Mouse (Mus musculus): ENCODE measurements at regions not wholly inside any gene's neighbourhood (a gene's known extent, or its start where the extent isn't known, plus 50 kb on each side); places are given as distances from the start of the nearest gene placed in this dataset.

- WGBS = 66% methylated on average over 5 of the region's 5 CpGs
- Histone ChIP-seq H3K9ac (replicated peaks; ENCODE audit: low read length) (no peak overlapping the region), H3K9me3 (replicated peaks; ENCODE audit: control insufficient read depth, low read length) (no peaks in the 10 kb centered on the region), H3K4me1 (ENCODE audit: control insufficient read depth, insufficient read depth, low read length) (no peaks in the 10 kb centered on the region), H3K4me3 (ENCODE audit: low read depth, low read length) (no peak overlapping the region), H3K27me3 (ENCODE audit: control insufficient read depth, insufficient read depth, low read length) (no peaks in the 10 kb centered on the region), H3K4me2 (ENCODE audit: low read depth, low read length) (no peak overlapping the region), H3K27ac (replicated peaks; ENCODE audit: low read depth, low read length) (no peak overlapping the region), H3K36me3 (replicated peaks; ENCODE audit: control insufficient read depth, insufficient read depth, low read depth, low read length) (no peaks in the 10 kb centered on the region)
- ATAC-seq (replicated peaks; ENCODE audit: insufficient number of reproducible peaks, low FRiP score, low TSS enrichment, low read depth) = no peak
- DNase-seq (ENCODE audit: low spot score) = no peak
Observed at GRCm38 (mm10) chr15:59904741-59905140, 111.7 kb downstream of the 4933412E24Rik start.

- ATAC-seq (replicated peaks; ENCODE audit: insufficient number of reproducible peaks, low FRiP score, low TSS enrichment, low read depth) (no peak), DNase-seq (ENCODE audit: low spot score) (no peak)
- Histone ChIP-seq H3K4me2 (ENCODE audit: low read depth, low read length) (no peak overlapping the region), H3K27ac (replicated peaks; ENCODE audit: low read depth, low read length) (no peak overlapping the region), H3K9me3 (replicated peaks; ENCODE audit: control insufficient read depth, low read length) (no peaks in the 10 kb centered on the region), H3K27me3 (ENCODE audit: control insufficient read depth, insufficient read depth, low read length) (no peaks in the 10 kb centered on the region), H3K4me1 (ENCODE audit: control insufficient read depth, insufficient read depth, low read length) (no peaks in the 10 kb centered on the region), H3K4me3 (ENCODE audit: low read depth, low read length) (no peak overlapping the region), H3K9ac (replicated peaks; ENCODE audit: low read length) (no peak overlapping the region), H3K36me3 (replicated peaks; ENCODE audit: control insufficient read depth, insufficient read depth, low read depth, low read length) (no peaks in the 10 kb centered on the region)
- 86% methylated on average over 2 of the region's 2 CpGs for WGBS
Observed at GRCm38 (mm10) chr15:59888996-59889395, 127.4 kb downstream of the 4933412E24Rik start.

GRCm38 (mm10) chr15:59888131-59888459 is 128.3 kb downstream of the 4933412E24Rik start:
- Histone ChIP-seq H3K4me2 (ENCODE audit: low read depth, low read length) (no peak overlapping the region), H3K36me3 (replicated peaks; ENCODE audit: control insufficient read depth, insufficient read depth, low read depth, low read length) (no peaks in the 10 kb centered on the region), H3K27me3 (ENCODE audit: control insufficient read depth, insufficient read depth, low read length) (no peaks in the 10 kb centered on the region), H3K9me3 (replicated peaks; ENCODE audit: control insufficient read depth, low read length) (no peaks in the 10 kb centered on the region), H3K4me3 (ENCODE audit: low read depth, low read length) (no peak overlapping the region), H3K9ac (replicated peaks; ENCODE audit: low read length) (no peak overlapping the region), H3K4me1 (ENCODE audit: control insufficient read depth, insufficient read depth, low read length) (no peaks in the 10 kb centered on the region), H3K27ac (replicated peaks; ENCODE audit: low read depth, low read length) (no peak overlapping the region)
- ATAC-seq (replicated peaks; ENCODE audit: insufficient number of reproducible peaks, low FRiP score, low TSS enrichment, low read depth) (no peak), DNase-seq (ENCODE audit: low spot score) (no peak)
- WGBS = 35% methylated on average over 2 of the region's 2 CpGs

GRCm38 (mm10) chr15:59887381-59888130 is 128.9 kb downstream of the 4933412E24Rik start:
- no peaks in the 10 kb centered on the region for H3K4me1 ChIP-seq (ENCODE audit: control insufficient read depth, insufficient read depth, low read length)
- no peaks in the 10 kb centered on the region for H3K36me3 ChIP-seq (replicated peaks; ENCODE audit: control insufficient read depth, insufficient read depth, low read depth, low read length)
- no peak overlapping the region for H3K27ac ChIP-seq (replicated peaks; ENCODE audit: low read depth, low read length)
- H3K27me3 ChIP-seq (ENCODE audit: control insufficient read depth, insufficient read depth, low read length) = no peaks in the 10 kb centered on the region
- H3K4me3 ChIP-seq (ENCODE audit: low read depth, low read length) = no peak overlapping the region
- 40% methylated on average over 5 of the region's 5 CpGs for WGBS
- H3K9ac ChIP-seq (replicated peaks; ENCODE audit: low read length) = no peak overlapping the region
- no peak for DNase-seq (ENCODE audit: low spot score)
- no peak for ATAC-seq (replicated peaks; ENCODE audit: insufficient number of reproducible peaks, low FRiP score, low TSS enrichment, low read depth)
- H3K4me2 ChIP-seq (ENCODE audit: low read depth, low read length) = no peak overlapping the region
- no peaks in the 10 kb centered on the region for H3K9me3 ChIP-seq (replicated peaks; ENCODE audit: control insufficient read depth, low read length)

DNA sequence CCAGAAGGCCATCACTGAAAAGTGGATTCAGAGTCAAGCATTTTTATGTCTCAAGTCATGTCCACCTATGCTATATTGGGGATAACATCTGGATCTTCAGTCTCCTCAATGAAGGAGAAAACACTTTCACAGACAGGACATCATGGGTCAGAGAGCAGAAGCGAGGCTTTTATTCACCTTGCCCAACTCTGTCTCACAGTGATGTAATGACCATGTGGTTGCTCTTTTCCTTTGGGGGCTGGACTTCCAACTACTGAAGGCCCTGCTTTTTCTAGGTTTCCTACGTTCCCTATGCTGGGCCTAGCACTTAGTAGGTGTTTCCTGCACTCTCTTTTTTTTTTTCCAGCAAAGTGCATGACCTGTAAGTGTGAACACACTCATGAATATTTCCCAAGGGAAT is 130.4 kb downstream of the 4933412E24Rik start:
- no peak overlapping the region for H3K9ac ChIP-seq (replicated peaks; ENCODE audit: low read length)
- no peaks in the 10 kb centered on the region for H3K9me3 ChIP-seq (replicated peaks; ENCODE audit: control insufficient read depth, low read length)
- H3K4me3 ChIP-seq (ENCODE audit: low read depth, low read length) = no peak overlapping the region
- no peaks in the 10 kb centered on the region for H3K27me3 ChIP-seq (ENCODE audit: control insufficient read depth, insufficient read depth, low read length)
- no peak for ATAC-seq (replicated peaks; ENCODE audit: insufficient number of reproducible peaks, low FRiP score, low TSS enrichment, low read depth)
- no peak overlapping the region for H3K27ac ChIP-seq (replicated peaks; ENCODE audit: low read depth, low read length)
- H3K4me2 ChIP-seq (ENCODE audit: low read depth, low read length) = no peak overlapping the region
- WGBS = 79% methylated on average over 2 of the region's 2 CpGs
- DNase-seq (ENCODE audit: low spot score) = no peak
- H3K4me1 ChIP-seq (ENCODE audit: control insufficient read depth, insufficient read depth, low read length) = no peaks in the 10 kb centered on the region
- no peaks in the 10 kb centered on the region for H3K36me3 ChIP-seq (replicated peaks; ENCODE audit: control insufficient read depth, insufficient read depth, low read depth, low read length)

DNA sequence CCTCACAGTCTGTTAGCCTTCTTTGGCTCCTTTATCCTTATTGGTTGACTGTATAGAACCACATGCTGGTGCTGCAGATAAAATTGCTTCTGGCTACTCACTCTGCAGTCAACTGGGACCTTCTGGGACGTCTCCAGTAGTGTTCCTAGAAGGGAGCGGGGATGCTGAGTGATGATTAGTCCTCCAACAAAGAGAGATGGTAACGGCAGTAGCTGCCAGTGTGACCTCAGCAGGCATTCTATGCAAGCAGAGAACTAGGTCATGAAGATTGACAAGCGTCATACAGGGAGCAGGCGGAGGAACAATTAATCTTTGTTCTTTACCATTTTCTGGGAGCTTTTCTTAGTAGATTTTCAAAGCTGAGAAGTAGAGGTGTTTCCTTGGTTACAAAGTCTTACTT is 134.0 kb downstream of the 4933412E24Rik start:
- DNase-seq (ENCODE audit: low spot score) = no peak
- WGBS = 76% methylated on average over 5 of the region's 5 CpGs
- no peak for ATAC-seq (replicated peaks; ENCODE audit: insufficient number of reproducible peaks, low FRiP score, low TSS enrichment, low read depth)
- no peaks in the 10 kb centered on the region for H3K27me3 ChIP-seq (ENCODE audit: control insufficient read depth, insufficient read depth, low read length)
- no peaks in the 10 kb centered on the region for H3K9me3 ChIP-seq (replicated peaks; ENCODE audit: control insufficient read depth, low read length)
- H3K4me3 ChIP-seq (ENCODE audit: low read depth, low read length) = no peak overlapping the region
- H3K4me1 ChIP-seq (ENCODE audit: control insufficient read depth, insufficient read depth, low read length) = no peaks in the 10 kb centered on the region
- H3K36me3 ChIP-seq (replicated peaks; ENCODE audit: control insufficient read depth, insufficient read depth, low read depth, low read length) = no peaks in the 10 kb centered on the region
- H3K9ac ChIP-seq (replicated peaks; ENCODE audit: low read length) = no peak overlapping the region
- H3K27ac ChIP-seq (replicated peaks; ENCODE audit: low read depth, low read length) = no peak overlapping the region
- H3K4me2 ChIP-seq (ENCODE audit: low read depth, low read length) = no peak overlapping the region

GRCm38 (mm10) chr15:59880426-59880825 is 136.0 kb downstream of the 4933412E24Rik start:
- no peak for ATAC-seq (replicated peaks; ENCODE audit: insufficient number of reproducible peaks, low FRiP score, low TSS enrichment, low read depth)
- WGBS = 91% methylated on average over 5 of the region's 5 CpGs

GRCm38 (mm10) chr15:59879311-59879710 is 137.1 kb downstream of the 4933412E24Rik start:
- no peak overlapping the region for H3K27ac ChIP-seq (replicated peaks; ENCODE audit: low read depth, low read length)
- no peaks in the 10 kb centered on the region for H3K9me3 ChIP-seq (replicated peaks; ENCODE audit: control insufficient read depth, low read length)
- H3K9ac ChIP-seq (replicated peaks; ENCODE audit: low read length) = no peak overlapping the region
- H3K4me1 ChIP-seq (ENCODE audit: control insufficient read depth, insufficient read depth, low read length) = no peaks in the 10 kb centered on the region
- H3K36me3 ChIP-seq (replicated peaks; ENCODE audit: control insufficient read depth, insufficient read depth, low read depth, low read length) = no peaks in the 10 kb centered on the region
- ATAC-seq (replicated peaks; ENCODE audit: insufficient number of reproducible peaks, low FRiP score, low TSS enrichment, low read depth) = no peak
- H3K27me3 ChIP-seq (ENCODE audit: control insufficient read depth, insufficient read depth, low read length) = no peaks in the 10 kb centered on the region
- H3K4me3 ChIP-seq (ENCODE audit: low read depth, low read length) = no peak overlapping the region
- no peak for DNase-seq (ENCODE audit: low spot score)
- 85% methylated on average over 4 of the region's 4 CpGs for WGBS
- H3K4me2 ChIP-seq (ENCODE audit: low read depth, low read length) = no peak overlapping the region

More at GRCm38 (mm10) chr15:59880426-59880825, 136.0 kb downstream of the 4933412E24Rik start:
- Histone ChIP-seq H3K27ac (replicated peaks; ENCODE audit: low read depth, low read length) (no peak overlapping the region), H3K27me3 (ENCODE audit: control insufficient read depth, insufficient read depth, low read length) (no peaks in the 10 kb centered on the region), H3K9me3 (replicated peaks; ENCODE audit: control insufficient read depth, low read length) (no peaks in the 10 kb centered on the region), H3K9ac (replicated peaks; ENCODE audit: low read length) (no peak overlapping the region), H3K36me3 (replicated peaks; ENCODE audit: control insufficient read depth, insufficient read depth, low read depth, low read length) (no peaks in the 10 kb centered on the region), H3K4me3 (ENCODE audit: low read depth, low read length) (no peak overlapping the region), H3K4me1 (ENCODE audit: control insufficient read depth, insufficient read depth, low read length) (no peaks in the 10 kb centered on the region), H3K4me2 (ENCODE audit: low read depth, low read length) (no peak overlapping the region)
- no peak for DNase-seq (ENCODE audit: low spot score)
